Mouse (Mus musculus) embryo, embryonic 11.5 days (tissue): ENCODE measurements around the gene Camkk1.

Experiments
- DNase-seq: peaks from one replicate; pipeline ENCODE4 v3.0.0-alpha.2; 2012; ENCODE audit warnings: low read depth, low spot score

The Camkk1 gene

GRCm38 (mm10) chr11:73052795-73053194 is 34.0 kb downstream of the Camkk1 start:
- DNase-seq, result no peak

GRCm38 (mm10) chr11:73057701-73058100 is 38.9 kb downstream of the Camkk1 start:
- no peak for DNase-seq

GRCm38 (mm10) chr11:73059630-73060029 is 40.8 kb downstream of the Camkk1 start:
- no peak for DNase-seq

- no peak for DNase-seq
Measured at GRCm38 (mm10) chr11:73061413-73061812, 42.6 kb downstream of the Camkk1 start.

- DNase-seq, result no peak
Measured at GRCm38 (mm10) chr11:73071839-73072238, 53.0 kb downstream of the Camkk1 start.

GRCm38 (mm10) chr11:73076295-73076694 is 57.5 kb downstream of the Camkk1 start:
- no peak for DNase-seq

- no peak for DNase-seq
Measured at GRCm38 (mm10) chr11:73076733-73077132, 57.9 kb downstream of the Camkk1 start.

- DNase-seq, result no peak
Measured at GRCm38 (mm10) chr11:73077211-73077720, 58.5 kb downstream of the Camkk1 start.

- DNase-seq, result no peak
Measured at GRCm38 (mm10) chr11:73078615-73079014, 59.8 kb downstream of the Camkk1 start.

GRCm38 (mm10) chr11:73080306-73080705 is 61.5 kb downstream of the Camkk1 start:
- no peak for DNase-seq

GRCm38 (mm10) chr11:73084303-73084702 is 65.5 kb downstream of the Camkk1 start:
- no peak for DNase-seq

GRCm38 (mm10) chr11:73084804-73085231 is 66.0 kb downstream of the Camkk1 start:
- DNase-seq, result no peak

GRCm38 (mm10) chr11:73085391-73085790 is 66.6 kb downstream of the Camkk1 start:
- DNase-seq, result no peak

GRCm38 (mm10) chr11:73087700-73088480 is 69.1 kb downstream of the Camkk1 start:
- DNase-seq, result no peak

GRCm38 (mm10) chr11:73090283-73090682 is 71.5 kb downstream of the Camkk1 start, which contains the start of gene Itgae:
Gene Itgae (plus strand): TSS chr11:73090583.
- no peak for DNase-seq

- no peak for DNase-seq
Measured at GRCm38 (mm10) chr11:73090826-73091225, 72.0 kb downstream of the Camkk1 start.
